Mouse (Mus musculus) limb, embryonic 11.5 days (tissue): ENCODE data around the gene Stx2. TPM values are rescaled to one million over a fixed set of nuclear protein-coding genes. Genes with fewer than 3 reads are reported as not detected.

ENCODE experiments used
- ATAC-seq: fragments of 200-750 bp; cut with Nextera tagmentation; 2 replicates; pipeline ENCODE4 v1.8.0; 2017; ENCODE audit warnings: low read depth; ENCODE audit not compliant: insufficient number of reproducible peaks, low FRiP score, low TSS enrichment
- DNase-seq: peaks from one replicate; pipeline ENCODE4 v3.0.0-alpha.2; 2015; ENCODE audit warnings: low spot score
- H3K27ac ChIP-seq: fragments of 300-500 bp; sonication (generic); replicated peaks from 2 replicates; pipeline ENCODE4 v1.5.1; 2014; ENCODE audit warnings: low read depth, mild to moderate bottlenecking, low read length
- H3K27me3 ChIP-seq: fragments of 300-500 bp; sonication (generic); 2 replicates; pipeline ENCODE4 v1.6.1; 2014; ENCODE audit warnings: mild to moderate bottlenecking, low read length, mixed read lengths; ENCODE audit not compliant: control insufficient read depth, insufficient read depth
- H3K36me3 ChIP-seq: fragments of 300-500 bp; sonication (generic); 2 replicates; pipeline ENCODE4 v1.6.1; 2014; ENCODE audit warnings: mild to moderate bottlenecking, low read length, moderate library complexity, mixed read lengths; ENCODE audit not compliant: control insufficient read depth, insufficient read depth
- H3K4me1 ChIP-seq: fragments of 300-500 bp; sonication (generic); 2 replicates; pipeline ENCODE4 v1.6.1; 2014; ENCODE audit warnings: low read length, mixed read lengths; ENCODE audit not compliant: control insufficient read depth, insufficient read depth
- H3K4me2 ChIP-seq: fragments of 300-500 bp; sonication (generic); 2 replicates; pipeline ENCODE4 v1.6.1; 2014; ENCODE audit warnings: low read depth, mild to moderate bottlenecking, moderate library complexity; ENCODE audit not compliant: severe bottlenecking
- H3K4me3 ChIP-seq: fragments of 300-500 bp; sonication (generic); 2 replicates; pipeline ENCODE4 v1.5.1; 2014; ENCODE audit warnings: low read depth, low read length
- H3K9ac ChIP-seq: fragments of 300-500 bp; sonication (generic); 2 replicates; pipeline ENCODE4 v1.6.1; 2014; ENCODE audit warnings: mild to moderate bottlenecking, low read length
- H3K9me3 ChIP-seq: fragments of 300-500 bp; sonication (generic); 2 replicates; pipeline ENCODE4 v1.6.1; 2016; ENCODE audit warnings: low read length; ENCODE audit not compliant: control insufficient read depth
- WGBS: fragments of 180-500 bp; shearing (Covaris S2); extraction: QIAGEN DNeasy Blood & Tissue Kit; methylation state at CpG from one replicate; pipeline ENCODE4 v1.1.7; 2014; 5-methylcytosine and 5-hydroxymethylcytosine counted together
- polyA plus RNA-seq: library from polyadenylated mRNA; unstranded; fragments of >200 nt; fragmentation: Nextera tagmentation; extraction: Ambion mirVana; gene quantifications from 2 replicates; pipeline ENCODE4 v1.2.1, GENCODE M21; 2014

Gene Stx2
- polyA plus RNA-seq, 1 experiment from 2014 or later: 27.3 TPM

- H3K9me3 ChIP-seq: no peaks in the 10 kb centered on the region
- ATAC-seq: peak; percentile 37; the same call in 1 of the 2 replicates
- no peak within 1 kb of the TSS for H3K27ac ChIP-seq
- no peaks in the 10 kb centered on the region for H3K4me1 ChIP-seq
- H3K36me3 ChIP-seq: no peaks in the 10 kb centered on the region
- 12% methylated on average over 17 of the region's 17 CpGs for WGBS
- H3K27me3 ChIP-seq: peaks cover 14% of the 10 kb centered on the region; the same call in 1 of the 2 replicates
- H3K4me2 ChIP-seq: peak within 1 kb of the TSS; percentile 72
- no peak within 1 kb of the TSS for H3K9ac ChIP-seq
- peak; percentile 72 for DNase-seq
- peak within 1 kb of the TSS; percentile 35 for H3K4me3 ChIP-seq
Observed at GRCm38 (mm10) chr5:128953278-128954070, 54.9 kb downstream of the Stx2 start, which contains the start of gene Rimbp2. TSS of gene Rimbp2 (minus strand) at chr5:128953486.

GRCm38 (mm10) chr5:128952291-128953195 is 55.8 kb downstream of the Stx2 start:
- Histone ChIP-seq H3K9me3 (no peaks in the 10 kb centered on the region), H3K4me1 (no peaks in the 10 kb centered on the region), H3K27me3 (peaks cover 14% of the 10 kb centered on the region; the same call in 1 of the 2 replicates), H3K9ac (no peak overlapping the region), H3K4me3 (peak overlapping the region; percentile 35), H3K27ac (no peak overlapping the region), H3K4me2 (peak overlapping the region; percentile 72), H3K36me3 (no peaks in the 10 kb centered on the region)
- peak; percentile 42 for DNase-seq
- 1% methylated on average over 35 of the region's 35 CpGs for WGBS
- ATAC-seq: no peak

- peaks cover 14% of the 10 kb centered on the region; the same call in 1 of the 2 replicates for H3K27me3 ChIP-seq
- H3K27ac ChIP-seq: no peak overlapping the region
- 37% methylated on average over 4 of the region's 4 CpGs for WGBS
- H3K4me3 ChIP-seq: no peak overlapping the region; the same call in 1 of the 2 replicates
- no peaks in the 10 kb centered on the region for H3K36me3 ChIP-seq
- H3K9me3 ChIP-seq: no peaks in the 10 kb centered on the region
- H3K4me2 ChIP-seq: no peak overlapping the region; the same call in 1 of the 2 replicates
- ATAC-seq (no peak), DNase-seq (no peak)
- no peak overlapping the region for H3K9ac ChIP-seq
- no peaks in the 10 kb centered on the region for H3K4me1 ChIP-seq
Observed at GRCm38 (mm10) chr5:128951472-128951871, 56.9 kb downstream of the Stx2 start.

- Histone ChIP-seq H3K27ac (no peak overlapping the region), H3K36me3 (no peaks in the 10 kb centered on the region), H3K4me3 (no peak overlapping the region), H3K4me1 (no peaks in the 10 kb centered on the region), H3K4me2 (no peak overlapping the region), H3K9ac (no peak overlapping the region), H3K27me3 (peaks cover 11% of the 10 kb centered on the region; the same call in 1 of the 2 replicates), H3K9me3 (no peaks in the 10 kb centered on the region)
- no peak for ATAC-seq
- WGBS: 76% methylated on average over 5 of the region's 5 CpGs
- no peak for DNase-seq
Observed at GRCm38 (mm10) chr5:128947093-128947492, 61.3 kb downstream of the Stx2 start.

- Histone ChIP-seq H3K27me3 (no peaks in the 10 kb centered on the region), H3K4me2 (no peak overlapping the region), H3K27ac (no peak overlapping the region), H3K9ac (no peak overlapping the region), H3K9me3 (no peaks in the 10 kb centered on the region), H3K36me3 (no peaks in the 10 kb centered on the region), H3K4me1 (no peaks in the 10 kb centered on the region), H3K4me3 (no peak overlapping the region)
- DNase-seq (no peak), ATAC-seq (no peak)
- whole genome bisulfite sequencing: 81% methylated on average over 10 of the region's 10 CpGs
Observed at GRCm38 (mm10) chr5:128940436-128940835, 67.9 kb downstream of the Stx2 start.

GRCm38 (mm10) chr5:128935359-128935899 is 72.9 kb downstream of the Stx2 start:
- no peaks in the 10 kb centered on the region for H3K9me3 ChIP-seq
- DNase-seq (no peak), ATAC-seq (no peak)
- no peak overlapping the region for H3K4me2 ChIP-seq
- H3K36me3 ChIP-seq: no peaks in the 10 kb centered on the region
- H3K27ac ChIP-seq: no peak overlapping the region
- no peak overlapping the region for H3K9ac ChIP-seq
- no peaks in the 10 kb centered on the region for H3K27me3 ChIP-seq
- no peaks in the 10 kb centered on the region for H3K4me1 ChIP-seq
- no peak overlapping the region for H3K4me3 ChIP-seq
- WGBS: 82% methylated on average over 6 of the region's 6 CpGs

Other genes with a start within 250 kb of the Stx2 start
- gene Rimbp2, start 55.1 kb downstream of the Stx2 start, polyA plus RNA-seq: 0.09 and 0.11 TPM in 2 replicates
- 910 TPM in 2 replicates for gene Ran, start 11.5 kb upstream of the Stx2 start, polyA plus RNA-seq
- not detected in 2 replicates for gene Adgrd1, start 88.2 kb upstream of the Stx2 start, polyA plus RNA-seq